Mouse (Mus musculus) embryonic facial prominence, embryonic 12.5 days (tissue): ENCODE measurements around the gene Afg3l1. TPM values are rescaled to one million over a fixed set of nuclear protein-coding genes. Genes with fewer than 3 reads are reported as not detected.
"Not testable (repeated sequence)": the region's sequence is repeated elsewhere in the genome, so short reads cannot be mapped to it uniquely, and the experiment has no call there.

Experiments
- ATAC-seq: fragments of 200-750 bp; cut with Nextera tagmentation; 2 replicates; pipeline ENCODE4 v1.8.0; 2017; ENCODE audit not compliant: insufficient number of reproducible peaks, insufficient read depth, low FRiP score, low TSS enrichment
- H3K27ac ChIP-seq: fragments of 300-500 bp; sonication (generic); 2 replicates; pipeline ENCODE4 v1.5.1; 2016; ENCODE audit warnings: mild to moderate bottlenecking
- H3K27me3 ChIP-seq: fragments of 300-500 bp; sonication (generic); 2 replicates; pipeline ENCODE4 v1.6.1; 2016; ENCODE audit warnings: mild to moderate bottlenecking, moderate library complexity
- H3K36me3 ChIP-seq: fragments of 300-500 bp; sonication (generic); 2 replicates; pipeline ENCODE4 v1.6.1; 2016; ENCODE audit warnings: mild to moderate bottlenecking
- H3K4me1 ChIP-seq: fragments of 300-500 bp; sonication (generic); 2 replicates; pipeline ENCODE4 v1.6.1; 2016
- H3K4me2 ChIP-seq: fragments of 300-500 bp; sonication (generic); replicated peaks from 2 replicates; pipeline ENCODE4 v1.6.1; 2016; ENCODE audit warnings: mild to moderate bottlenecking, moderate library complexity
- H3K4me3 ChIP-seq: fragments of 300-500 bp; sonication (generic); 2 replicates; pipeline ENCODE4 v1.5.1; 2016; ENCODE audit warnings: mild to moderate bottlenecking
- H3K9ac ChIP-seq: fragments of 300-500 bp; sonication (generic); 2 replicates; pipeline ENCODE4 v1.6.1; 2016; ENCODE audit warnings: mild to moderate bottlenecking, moderate library complexity
- H3K9me3 ChIP-seq: fragments of 300-500 bp; sonication (generic); 2 replicates; pipeline ENCODE4 v1.6.1; 2016; ENCODE audit warnings: mild to moderate bottlenecking, moderate library complexity
- WGBS: fragments of 180-500 bp; shearing (Covaris S2); methylation state at CpG from one replicate; pipeline ENCODE4 v1.1.7; 2016; 5-methylcytosine and 5-hydroxymethylcytosine counted together
- polyA plus RNA-seq: library from polyadenylated mRNA; unstranded; fragments of >200 nt; fragmentation: Nextera tagmentation; extraction: Ambion mirVana; gene quantifications from 2 replicates; pipeline ENCODE4 v1.2.1, GENCODE M21; 2016

The Afg3l1 gene
- polyA plus RNA-seq, 1 experiment from 2014 or later: 66.6 TPM

DNA sequence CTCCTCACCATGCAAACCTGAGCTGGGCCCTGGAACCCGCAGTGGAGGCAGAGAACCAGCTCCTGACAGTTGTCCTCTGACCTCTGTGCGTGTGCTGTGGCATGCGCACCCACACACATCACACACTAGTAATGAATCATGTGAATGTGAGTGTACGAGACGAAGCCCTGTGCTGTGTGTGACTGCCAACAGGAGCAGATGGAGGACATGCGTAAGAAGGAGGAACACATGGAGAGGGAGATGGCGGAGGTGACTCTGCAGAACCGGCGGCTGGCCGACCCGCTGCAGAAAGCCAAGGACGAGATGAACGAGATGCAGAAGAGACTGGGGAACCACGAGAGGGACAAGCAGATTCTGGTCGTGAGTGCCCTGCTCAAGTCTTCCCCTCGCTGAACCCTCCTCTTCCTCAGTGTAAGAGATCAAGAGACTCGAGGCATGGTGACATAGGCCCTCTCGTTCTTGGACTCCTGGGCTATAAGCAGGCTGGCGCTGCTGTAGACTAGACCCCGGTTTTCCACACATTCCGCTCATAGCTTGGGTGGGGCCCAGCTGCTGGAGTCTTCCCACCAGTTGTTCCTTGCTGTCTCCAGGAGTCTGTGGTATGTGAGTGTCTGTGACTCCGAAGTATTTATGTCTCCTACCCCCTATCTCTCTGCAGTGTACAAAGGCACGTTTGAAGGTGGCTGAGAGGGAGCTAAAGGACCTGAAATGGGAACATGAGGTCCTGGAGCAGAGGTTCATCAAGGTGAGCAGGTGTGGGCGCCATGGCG lies 50.2 kb downstream of the Afg3l1 start:
- Histone ChIP-seq H3K9me3 (no peaks in the 10 kb centered on the region), H3K4me3 (no peak overlapping the region), H3K36me3 (peaks cover 98% of the 10 kb centered on the region), H3K4me1 (no peaks in the 10 kb centered on the region), H3K27ac (no peak overlapping the region), H3K9ac (no peak overlapping the region), H3K4me2 (no peak overlapping the region), H3K27me3 (no peaks in the 10 kb centered on the region)
- no peak for ATAC-seq
- WGBS: 91% methylated on average over 25 of the region's 25 CpGs

DNA sequence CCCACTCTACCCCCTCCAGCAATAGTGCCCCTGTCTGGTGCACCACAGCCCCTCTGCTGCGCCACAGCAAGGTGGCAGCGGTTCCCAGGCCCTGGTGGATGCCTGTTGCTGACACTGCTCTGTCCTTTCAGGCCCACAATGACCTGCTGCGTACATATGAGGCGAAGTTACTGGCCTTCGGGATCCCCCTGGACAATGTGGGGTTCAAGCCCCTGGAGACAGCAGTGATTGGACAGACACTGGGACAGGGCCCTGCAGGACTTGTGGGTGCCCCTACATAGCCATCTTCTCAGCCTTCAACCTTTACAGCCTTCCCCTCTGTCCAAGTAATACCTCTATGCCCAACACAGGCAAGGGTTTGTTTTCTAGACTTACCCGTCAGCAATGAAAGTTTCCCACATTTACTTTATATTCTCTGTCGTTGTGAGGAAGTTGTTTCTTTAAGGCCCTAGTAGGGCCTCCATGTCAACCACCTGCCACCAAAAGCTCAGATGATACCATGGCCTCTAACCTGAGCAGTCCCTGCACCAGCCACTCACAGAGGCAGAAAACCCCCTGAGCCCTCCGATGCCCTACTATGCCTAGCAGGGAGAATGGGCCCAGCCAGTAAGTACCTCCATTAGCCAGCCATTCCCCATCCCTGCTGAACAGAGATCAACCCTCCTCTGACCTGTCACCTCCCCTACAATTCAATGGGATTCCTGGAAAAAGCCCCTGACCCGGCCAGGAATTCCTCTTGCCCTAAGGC lies 58.7 kb downstream of the Afg3l1 start:
- ATAC-seq: 0 out of 2 replicates have a peak, but pooled peaks have one; percentile 35
- H3K36me3 ChIP-seq: peaks cover 40% of the 10 kb centered on the region

DNA sequence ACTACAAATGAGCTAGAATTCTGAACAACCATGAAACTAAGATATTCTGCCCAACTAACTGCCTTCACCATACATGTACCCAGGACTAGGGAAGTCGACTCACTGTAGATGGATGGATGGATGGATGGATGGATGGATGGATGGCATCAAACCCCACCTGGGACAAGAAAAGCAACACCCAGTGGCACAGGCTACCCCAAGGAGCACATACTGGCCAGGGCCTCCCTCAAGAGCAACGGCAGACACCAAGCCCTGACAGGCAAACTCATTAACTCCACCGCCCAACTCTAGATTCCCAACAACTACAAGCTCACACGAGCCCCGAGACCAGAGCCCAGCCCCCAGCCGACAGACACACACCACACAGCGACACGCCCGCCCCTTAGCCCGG lies 59.3 kb downstream of the Afg3l1 start:
- Histone ChIP-seq H3K27ac (no peak overlapping the region), H3K36me3 (peaks cover 35% of the 10 kb centered on the region), H3K4me2 (no peak overlapping the region), H3K27me3 (peaks cover 11% of the 10 kb centered on the region; the same call in 1 of the 2 replicates), H3K4me1 (no peaks in the 10 kb centered on the region), H3K9me3 (no peaks in the 10 kb centered on the region), H3K4me3 (no peak overlapping the region), H3K9ac (no peak overlapping the region)
- 32% methylated on average over 10 of the region's 10 CpGs for WGBS
- ATAC-seq: 0 out of 2 replicates have a peak, but pooled peaks have one; percentile 60

More for the DNA sequence above, 58.7 kb downstream of the Afg3l1 start:
- no peak overlapping the region for H3K4me2 ChIP-seq
- no peaks in the 10 kb centered on the region for H3K9me3 ChIP-seq
- H3K27me3 ChIP-seq: peaks cover 11% of the 10 kb centered on the region; the same call in 1 of the 2 replicates
- no peak overlapping the region for H3K4me3 ChIP-seq
- no peak overlapping the region for H3K27ac ChIP-seq
- no peak overlapping the region for H3K9ac ChIP-seq
- H3K4me1 ChIP-seq: no peaks in the 10 kb centered on the region
- whole genome bisulfite sequencing: 82% methylated on average over 9 of the region's 9 CpGs

DNA sequence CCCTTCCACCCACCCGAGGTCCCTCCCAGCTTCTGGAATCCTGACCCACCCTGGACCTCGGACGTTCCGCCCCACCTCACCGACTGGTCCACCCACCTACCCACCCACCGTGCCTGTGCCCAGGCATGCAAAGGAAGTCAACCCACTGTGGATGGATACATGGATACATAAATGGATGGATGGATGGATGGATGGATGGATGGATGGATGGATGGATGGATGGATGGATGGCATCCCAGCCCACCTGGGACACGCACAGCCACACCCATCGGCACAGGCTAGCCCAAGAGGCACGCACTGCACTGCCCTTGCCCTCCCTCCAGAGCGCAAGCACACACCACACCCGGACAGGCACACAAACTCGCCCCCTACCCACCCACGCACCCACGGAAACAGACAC lies 59.9 kb downstream of the Afg3l1 start:
- Histone ChIP-seq H3K27me3 (peaks cover 11% of the 10 kb centered on the region; the same call in 1 of the 2 replicates), H3K36me3 (peaks cover 28% of the 10 kb centered on the region)
- not testable (repeated sequence) for H3K4me1 ChIP-seq, H3K27ac ChIP-seq, H3K4me2 ChIP-seq, H3K9ac ChIP-seq, ATAC-seq, H3K9me3 ChIP-seq, H3K4me3 ChIP-seq
- WGBS: 74% methylated on average over 6 of the region's 14 CpGs

Other genes with a start within 250 kb of the Afg3l1 start
- gene Spata2l, start 241.7 kb upstream of the Afg3l1 start, polyA plus RNA-seq: 2.9 and 3.3 TPM in 2 replicates
- gene Zfp276, start 223.7 kb upstream of the Afg3l1 start, polyA plus RNA-seq: 34.3 and 36.6 TPM in 2 replicates
- 35.1 and 37.2 TPM in 2 replicates for gene Vps9d1, start 223.6 kb upstream of the Afg3l1 start, polyA plus RNA-seq
- gene Fanca, start 159.3 kb upstream of the Afg3l1 start, polyA plus RNA-seq: 31.9 and 34.0 TPM in 2 replicates
- 5.1 and 6.3 TPM in 2 replicates for gene Spire2, start 145.2 kb upstream of the Afg3l1 start, polyA plus RNA-seq
- 172 and 186 TPM in 2 replicates for gene Tcf25, start 104.2 kb upstream of the Afg3l1 start, polyA plus RNA-seq
- gene Mc1r, start 70.8 kb upstream of the Afg3l1 start, polyA plus RNA-seq: 0.15 and 0.17 TPM in 2 replicates
- gene Tubb3, start 66.5 kb upstream of the Afg3l1 start, polyA plus RNA-seq: 147 and 201 TPM in 2 replicates
- 42.2 and 42.7 TPM in 2 replicates for gene Def8, start 54.4 kb upstream of the Afg3l1 start, polyA plus RNA-seq
- 11.3 and 12.9 TPM in 2 replicates for gene Dbndd1, start 37.6 kb downstream of the Afg3l1 start, polyA plus RNA-seq
- gene Gas8, start 40.9 kb downstream of the Afg3l1 start, polyA plus RNA-seq: 37.4 and 40.6 TPM in 2 replicates
- gene Rhou, start 176.0 kb downstream of the Afg3l1 start, polyA plus RNA-seq: 9.1 and 10.0 TPM in 2 replicates